8 mouse cellular contexts compared by ENCODE assay signal in the genomic region with DNA sequence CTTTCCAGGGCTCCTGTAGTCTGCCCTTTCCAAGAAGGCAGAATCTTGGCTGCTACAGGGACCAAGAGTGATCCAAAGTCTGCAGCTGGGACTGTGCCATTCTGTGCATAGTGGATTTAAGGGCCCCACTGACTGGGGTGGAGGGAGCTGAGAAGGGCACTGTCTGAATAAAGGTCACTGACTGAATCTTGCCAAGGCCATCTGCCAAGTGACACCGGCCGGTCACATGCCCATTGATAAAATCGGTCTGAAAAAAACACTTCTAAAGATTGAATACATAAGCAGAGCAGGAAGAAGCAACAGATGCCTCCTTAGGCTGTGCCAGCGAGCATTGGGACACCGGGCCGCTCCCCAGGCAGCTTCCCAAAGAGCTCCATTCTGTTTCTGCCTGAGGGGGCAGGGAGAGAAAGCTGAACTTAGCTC. TPM values are rescaled to one million over a fixed set of nuclear protein-coding genes. Genes with fewer than 3 reads are reported as not detected.
DNase-seq lines count a peak whose midpoint lies in the region; ATAC-seq and TF ChIP-seq lines count a peak whose summit lies in the region.

No protein-coding gene starts in this region.

- peak; percentile 82 for ATAC-seq in hindbrain, postnatal 0 days
- ATAC-seq in neural tube, embryonic 12.5 days (ENCODE audit: low FRiP score, low read depth) = no peak
- ATAC-seq in megakaryocyte progenitor cell, adult 5-6 weeks (replicated peaks; ENCODE audit: poor library complexity) = no peak

- H3K4me1 ChIP-seq in hindbrain, postnatal 0 days (ENCODE audit: insufficient read depth, low read length) = peaks cover 15% of the 10 kb centered on the region
- peaks cover 17% of the 10 kb centered on the region for H3K4me1 ChIP-seq in neural tube, embryonic 12.5 days

- WGBS in hindbrain, postnatal 0 days = 19% methylated on average over 6 of the region's 6 CpGs
- 34% methylated on average over 6 of the region's 6 CpGs for WGBS in neural tube, embryonic 12.5 days

- no peak for TF ChIP-seq CTCF in hindbrain, postnatal 0 days (IDR thresholded peaks at IDR 0.05; ENCODE audit: low read depth)

- H3K4me2 ChIP-seq in hindbrain, postnatal 0 days (ENCODE audit: low read depth, low read length) = peak overlapping the region; percentile 62
- H3K4me2 ChIP-seq in neural tube, embryonic 12.5 days (replicated peaks) = peak overlapping the region; percentile 88

- no peaks in the 10 kb centered on the region for H3K36me3 ChIP-seq in hindbrain, postnatal 0 days (ENCODE audit: insufficient read depth, low read length)
- no peaks in the 10 kb centered on the region for H3K36me3 ChIP-seq in neural tube, embryonic 12.5 days

- no peak overlapping the region for H3K9ac ChIP-seq in hindbrain, postnatal 0 days (replicated peaks; ENCODE audit: low read length)
- H3K9ac ChIP-seq in neural tube, embryonic 12.5 days = no peak overlapping the region

- DNase-seq in layer of hippocampus, adult 18-20 months (ENCODE audit: low spot score in 2 of 2) = peak; percentile 36 to 66
- no peak for DNase-seq in layer of hippocampus, adult 9-10 months (ENCODE audit: low spot score)
- DNase-seq in cerebellum, postnatal 25 days = peak; percentile 11 to 31
- DNase-seq in hindbrain, postnatal 0 days (ENCODE audit: low spot score) = peak; percentile 76
- no peak for DNase-seq in embryo, embryonic 10 days (ENCODE audit: low spot score)
- no peak for DNase-seq in frontal cortex, postnatal 10 days (ENCODE audit: low spot score in 2 of 2)

- H3K4me3 ChIP-seq in hindbrain, postnatal 0 days (ENCODE audit: low read length) = peak overlapping the region; percentile 30
- H3K4me3 ChIP-seq in neural tube, embryonic 12.5 days = peak overlapping the region; percentile 41; the same call in 1 of the 2 replicates

- H3K9me3 ChIP-seq in hindbrain, postnatal 0 days (ENCODE audit: low read length) = no peaks in the 10 kb centered on the region
- H3K9me3 ChIP-seq in neural tube, embryonic 12.5 days = no peaks in the 10 kb centered on the region

- H3K27ac ChIP-seq in hindbrain, postnatal 0 days = no peak overlapping the region
- no peak overlapping the region for H3K27ac ChIP-seq in neural tube, embryonic 12.5 days

- no peaks in the 10 kb centered on the region for H3K27me3 ChIP-seq in hindbrain, postnatal 0 days (ENCODE audit: insufficient read depth, low read length)
- H3K27me3 ChIP-seq in neural tube, embryonic 12.5 days (replicated peaks) = peaks cover 20% of the 10 kb centered on the region

RNA-seq across cellular contexts. Expression of a gene that starts 0.8 kb away (rescaled TPM):
- total RNA-seq in layer of hippocampus, adult 18-20 months (2021) = 1 to 10 TPM; 2.3 to 3.0 TPM
- 2.3 and 3.3 TPM in 2 replicates for total RNA-seq in hindbrain, postnatal 0 days (2014; rRNA removed)
- 2.5 and 3.4 TPM in 2 replicates for polyA plus RNA-seq in hindbrain, postnatal 0 days (2015; fragmentation: Nextera tagmentation; extraction: Ambion mirVana)
- polyA plus RNA-seq in neural tube, embryonic 12.5 days (2016; fragmentation: Nextera tagmentation; extraction: Ambion mirVana) = 1.2 and 1.4 TPM in 2 replicates
- total RNA-seq in megakaryocyte progenitor cell, adult 5-6 weeks (2015) = not detected in 2 replicates
- not detected in 2 replicates for total RNA-seq in megakaryocyte progenitor cell, adult 5-6 weeks (2017)

Comparison
In these comparisons a context has a peak if more than half of its experiments do, and no peak if none do; other contexts are left out.
1. DNase-seq: peak in layer of hippocampus, adult 18-20 months (2 of 2), cerebellum, postnatal 25 days (2 of 2) and hindbrain, postnatal 0 days (single experiment); none in layer of hippocampus, adult 9-10 months (single experiment), embryo, embryonic 10 days (single experiment) and frontal cortex, postnatal 10 days (0 of 2).